Mouse (Mus musculus) cerebral cortex, adult 2 months (tissue): ENCODE data around the gene Nop9.

Experiments
- WGBS: fragments of 180-500 bp; shearing (Covaris S2); methylation state at CpG from one replicate; pipeline ENCODE4 v1.1.7; 2018; 5-methylcytosine and 5-hydroxymethylcytosine counted together

Gene Nop9

GRCm38 (mm10) chr14:55730116-55730515 lies 15.4 kb upstream of the Nop9 start:
- WGBS, result 50% methylated on average over 7 of the region's 7 CpGs

- 36% methylated on average over 7 of the region's 7 CpGs for WGBS
These were observed 14.9 kb upstream of the Nop9 start for GRCm38 (mm10) chr14:55730531-55731032.

DNA sequence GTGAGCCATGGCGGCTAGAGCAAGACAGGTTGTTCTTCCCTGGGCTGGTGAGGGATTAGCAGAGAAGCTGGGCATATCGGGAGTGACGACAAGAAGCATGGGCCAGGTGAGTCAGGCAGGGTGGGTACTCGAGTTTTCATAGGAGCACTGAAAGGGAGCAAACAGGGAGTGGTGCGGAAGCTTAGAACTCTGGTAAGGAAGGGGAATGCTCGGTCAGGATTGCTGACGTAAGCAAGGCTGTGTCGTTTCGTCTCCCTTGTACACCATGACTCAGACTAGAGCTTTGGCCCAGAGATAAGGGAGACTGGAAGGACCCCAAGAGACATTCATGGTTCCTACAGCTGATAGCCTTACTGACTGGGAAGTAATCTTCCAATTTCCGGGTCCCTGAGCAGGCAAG lies 11.6 kb upstream of the Nop9 start:
- WGBS, result 81% methylated on average over 10 of the region's 10 CpGs

- WGBS, result 81% methylated on average over 7 of the region's 7 CpGs
These were observed 10.6 kb upstream of the Nop9 start for GRCm38 (mm10) chr14:55734869-55735268.

- WGBS, result 77% methylated on average over 3 of the region's 3 CpGs
These were observed 10.2 kb upstream of the Nop9 start for GRCm38 (mm10) chr14:55735334-55735733.

DNA sequence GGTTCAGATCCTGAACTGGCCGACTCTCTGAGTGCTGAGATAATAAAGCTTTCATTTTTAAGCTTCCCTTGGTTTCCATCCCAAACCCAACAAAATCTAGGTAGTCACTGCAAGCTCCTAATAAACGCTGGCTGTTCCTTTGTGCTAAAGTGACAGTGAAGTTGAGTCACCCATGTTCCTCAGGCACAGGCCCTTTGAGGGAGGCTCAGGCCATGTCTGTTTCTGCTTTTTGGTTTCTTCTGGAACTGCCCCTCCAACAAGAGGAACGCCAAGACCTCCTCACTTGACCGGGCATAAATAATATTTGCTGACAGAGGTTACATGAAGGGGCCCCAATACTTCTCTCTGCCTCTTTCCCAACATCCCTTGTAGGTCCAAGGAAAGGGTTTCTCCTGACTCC lies 9.7 kb upstream of the Nop9 start:
- 81% methylated on average over 4 of the region's 4 CpGs for WGBS

DNA sequence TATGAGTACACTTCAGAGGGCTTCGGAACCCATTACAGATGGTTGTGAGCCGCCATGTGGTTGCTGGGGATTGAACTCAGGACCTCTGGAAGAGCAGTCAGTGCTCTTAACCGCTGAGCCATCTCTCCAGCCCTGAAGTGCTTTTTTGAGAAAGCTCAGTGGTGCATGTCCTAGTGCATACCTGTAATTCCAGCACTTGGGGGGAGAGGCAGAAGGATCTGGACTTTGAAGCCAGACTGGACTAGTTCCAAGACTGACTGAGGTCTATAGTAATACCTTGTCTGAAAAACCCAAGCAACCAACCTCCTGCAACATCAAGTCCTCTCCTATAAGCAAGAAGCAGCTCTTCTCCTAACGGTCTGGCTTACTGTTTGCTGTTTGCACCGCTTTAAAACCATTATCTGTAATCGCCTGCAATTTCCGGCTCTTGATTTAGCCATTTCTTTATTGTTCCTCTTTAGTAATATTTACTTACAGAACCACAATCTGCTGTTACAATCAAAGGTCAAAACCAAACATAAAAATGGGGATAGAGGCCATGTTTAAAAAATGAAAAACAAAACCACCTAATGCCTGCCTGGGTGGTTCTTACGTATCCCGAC lies 8.3 kb upstream of the Nop9 start:
- 92% methylated on average over 9 of the region's 9 CpGs for WGBS

- 14% methylated on average over 10 of the region's 10 CpGs for WGBS
These were observed 1.8 kb upstream of the Nop9 start for GRCm38 (mm10) chr14:55743711-55744110.

DNA sequence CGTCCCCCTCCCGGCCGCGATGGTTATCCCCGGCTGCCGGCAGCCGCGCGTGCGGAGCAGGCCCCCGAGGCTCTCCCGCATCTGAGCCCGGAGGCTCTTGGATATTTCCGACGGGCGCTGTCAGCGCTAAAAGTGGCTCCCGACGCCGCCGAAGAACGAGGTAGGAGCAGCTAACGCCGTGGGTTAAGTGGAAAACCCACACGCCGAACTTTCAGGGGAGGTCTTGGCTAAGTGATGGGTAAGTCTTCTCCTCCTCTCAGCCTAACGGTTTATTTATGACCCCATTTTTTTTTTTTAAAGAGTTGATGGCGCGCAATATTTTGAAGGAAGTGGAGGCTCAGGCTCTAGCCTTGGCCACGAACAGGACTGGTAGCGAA lies 356 bp downstream of the Nop9 start:
- WGBS, result under 1% methylated on average over 31 of the region's 31 CpGs

DNA sequence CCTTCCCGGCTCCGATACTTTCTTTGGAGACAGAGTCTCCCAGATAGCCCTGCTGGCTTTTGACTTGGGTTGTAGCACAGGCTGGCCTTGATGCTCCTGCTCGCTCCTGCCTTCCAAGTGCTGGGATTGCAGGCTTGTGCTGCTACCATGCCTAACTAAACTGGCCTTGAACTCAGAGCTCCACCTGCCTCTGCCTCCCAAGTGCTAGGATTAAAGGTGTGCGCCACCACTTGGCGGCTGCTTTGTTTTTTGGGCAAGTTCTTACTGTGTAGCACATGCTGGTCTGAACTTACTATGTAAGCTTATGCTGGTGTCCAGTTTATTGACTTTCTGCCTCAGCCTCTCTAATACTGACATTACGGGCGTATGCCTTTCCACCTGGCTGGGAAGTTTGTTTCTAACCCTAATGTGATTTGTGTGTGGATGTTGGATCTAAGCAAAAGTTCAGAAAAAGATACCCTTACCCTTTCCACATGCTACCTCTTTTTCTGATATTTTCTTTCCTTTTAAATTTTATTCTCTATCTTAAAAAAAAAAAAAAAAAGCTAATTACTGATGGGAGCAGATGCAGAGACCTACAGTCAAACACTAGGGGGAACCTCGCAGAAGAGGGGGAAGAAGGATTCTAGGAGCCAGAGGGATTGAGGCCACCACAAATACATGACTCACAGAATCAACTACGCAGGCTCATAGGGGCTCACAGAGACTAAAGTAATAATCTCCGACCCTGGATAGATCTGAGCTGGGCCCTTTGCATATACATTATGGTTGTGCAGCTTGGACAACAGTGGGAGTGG lies 1.8 kb downstream of the Nop9 start:
- 83% methylated on average over 10 of the region's 10 CpGs for WGBS

GRCm38 (mm10) chr14:55757566-55757965 lies 12.1 kb downstream of the Nop9 start:
- WGBS, result 86% methylated on average over 6 of the region's 6 CpGs

GRCm38 (mm10) chr14:55758363-55758784 lies 12.9 kb downstream of the Nop9 start, which contains the start of gene Cideb:
TSS of gene Cideb (minus strand) at chr14:55758458.
- 21% methylated on average over 8 of the region's 8 CpGs for WGBS

DNA sequence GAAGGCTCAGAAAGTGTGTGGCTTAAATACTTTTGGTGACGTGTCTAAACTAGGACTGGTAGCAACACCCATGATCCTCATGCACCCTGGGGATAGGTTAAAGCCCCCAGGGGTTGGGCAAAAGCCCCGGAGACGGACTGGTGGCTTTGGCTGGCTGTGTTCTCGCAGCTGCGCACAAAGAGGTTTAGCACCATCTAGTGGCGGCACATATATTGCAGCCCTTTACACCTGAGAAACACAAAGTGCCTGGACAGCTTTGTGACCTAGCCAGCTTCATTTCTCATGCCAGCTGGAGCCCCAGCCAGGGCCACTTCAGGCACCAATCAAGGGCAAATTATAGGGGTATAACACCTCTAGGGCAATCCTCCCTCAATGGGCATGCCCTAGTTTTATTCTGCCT lies 14.7 kb downstream of the Nop9 start:
- 1% methylated on average over 6 of the region's 6 CpGs for WGBS

DNA sequence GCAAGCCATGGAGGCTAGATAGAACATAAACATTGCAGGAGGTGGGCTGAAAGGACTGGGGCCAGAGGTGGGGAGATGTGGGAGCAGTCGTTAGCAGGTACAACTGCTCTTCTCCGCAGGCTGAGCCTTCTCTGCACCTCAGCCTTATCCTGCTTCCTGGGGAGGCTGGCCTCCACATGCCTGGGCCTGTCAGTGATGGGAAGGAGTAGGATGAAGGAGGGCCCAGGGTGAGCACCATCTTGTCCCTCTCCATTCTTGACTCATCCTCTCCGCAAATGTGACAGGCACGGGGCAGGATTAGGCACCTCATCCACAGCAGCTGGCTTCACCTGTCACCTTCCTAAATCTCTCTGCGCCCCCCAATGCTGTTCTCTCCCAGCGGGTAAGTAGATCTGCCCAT lies 15.7 kb downstream of the Nop9 start, which contains the start of gene Ltb4r2:
Gene Ltb4r2, plus strand, starts transcription at position 266 of the 400 bp plus-strand sequence.
- 90% methylated on average over 6 of the region's 6 CpGs for WGBS

DNA sequence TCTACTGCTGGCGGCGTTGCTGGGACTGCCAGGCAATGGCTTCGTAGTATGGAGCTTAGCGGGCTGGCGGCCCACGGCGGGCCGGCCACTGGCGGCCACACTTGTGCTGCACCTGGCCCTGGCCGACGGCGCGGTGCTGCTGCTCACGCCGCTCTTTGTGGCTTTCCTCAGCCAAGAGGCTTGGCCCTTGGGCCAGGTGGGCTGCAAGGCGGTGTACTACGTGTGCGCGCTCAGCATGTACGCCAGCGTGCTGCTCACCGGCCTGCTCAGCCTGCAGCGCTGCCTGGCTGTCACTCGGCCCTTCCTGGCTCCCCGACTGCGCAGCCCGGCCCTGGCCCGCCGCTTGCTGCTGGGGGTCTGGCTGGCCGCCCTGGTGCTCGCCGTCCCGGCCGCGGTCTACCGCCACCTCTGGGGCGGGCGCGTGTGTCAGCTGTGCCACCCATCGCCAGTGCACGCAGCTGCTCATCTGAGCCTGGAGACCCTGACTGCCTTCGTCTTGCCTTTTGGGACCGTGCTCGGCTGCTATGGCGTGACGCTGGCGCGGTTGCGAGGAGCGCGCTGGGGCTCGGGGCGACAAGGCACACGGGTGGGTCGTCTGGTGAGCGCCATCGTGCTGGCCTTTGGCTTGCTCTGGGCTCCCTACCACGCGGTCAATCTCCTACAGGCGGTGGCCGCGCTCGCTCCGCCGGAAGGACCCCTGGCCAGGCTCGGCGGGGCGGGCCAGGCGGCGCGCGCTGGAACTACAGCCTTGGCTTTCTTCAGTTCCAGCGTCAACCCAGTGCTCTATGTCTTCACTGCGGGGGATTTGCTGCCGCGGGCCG lies 16.7 kb downstream of the Nop9 start:
- 2% methylated on average over 77 of the region's 77 CpGs for WGBS

DNA sequence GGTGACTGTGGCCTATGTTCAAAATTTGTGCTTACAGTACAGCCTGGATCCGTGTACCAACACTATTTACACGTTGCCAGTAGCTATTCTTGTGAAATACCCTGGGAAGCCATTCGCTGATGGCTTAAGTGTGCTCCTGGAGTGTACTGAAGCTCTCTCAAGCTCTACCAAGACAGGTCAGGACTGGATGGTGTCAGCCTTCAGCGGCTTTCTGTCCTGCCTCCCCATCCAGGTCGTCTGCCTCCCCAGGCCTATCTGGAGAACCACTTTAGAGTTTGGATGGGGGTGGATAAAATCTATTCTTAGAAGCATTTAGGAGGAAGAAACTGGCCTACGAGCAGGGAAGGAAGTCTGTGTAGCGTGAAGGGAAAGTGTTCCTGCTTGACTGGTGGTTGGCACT lies 17.7 kb downstream of the Nop9 start:
- WGBS, result 41% methylated on average over 7 of the region's 7 CpGs

GRCm38 (mm10) chr14:55765696-55766095 lies 20.2 kb downstream of the Nop9 start, which contains the start of gene Ltb4r1:
TSS of gene Ltb4r1 (plus strand) at chr14:55765962.
- WGBS, result 81% methylated on average over 4 of the region's 4 CpGs

DNA sequence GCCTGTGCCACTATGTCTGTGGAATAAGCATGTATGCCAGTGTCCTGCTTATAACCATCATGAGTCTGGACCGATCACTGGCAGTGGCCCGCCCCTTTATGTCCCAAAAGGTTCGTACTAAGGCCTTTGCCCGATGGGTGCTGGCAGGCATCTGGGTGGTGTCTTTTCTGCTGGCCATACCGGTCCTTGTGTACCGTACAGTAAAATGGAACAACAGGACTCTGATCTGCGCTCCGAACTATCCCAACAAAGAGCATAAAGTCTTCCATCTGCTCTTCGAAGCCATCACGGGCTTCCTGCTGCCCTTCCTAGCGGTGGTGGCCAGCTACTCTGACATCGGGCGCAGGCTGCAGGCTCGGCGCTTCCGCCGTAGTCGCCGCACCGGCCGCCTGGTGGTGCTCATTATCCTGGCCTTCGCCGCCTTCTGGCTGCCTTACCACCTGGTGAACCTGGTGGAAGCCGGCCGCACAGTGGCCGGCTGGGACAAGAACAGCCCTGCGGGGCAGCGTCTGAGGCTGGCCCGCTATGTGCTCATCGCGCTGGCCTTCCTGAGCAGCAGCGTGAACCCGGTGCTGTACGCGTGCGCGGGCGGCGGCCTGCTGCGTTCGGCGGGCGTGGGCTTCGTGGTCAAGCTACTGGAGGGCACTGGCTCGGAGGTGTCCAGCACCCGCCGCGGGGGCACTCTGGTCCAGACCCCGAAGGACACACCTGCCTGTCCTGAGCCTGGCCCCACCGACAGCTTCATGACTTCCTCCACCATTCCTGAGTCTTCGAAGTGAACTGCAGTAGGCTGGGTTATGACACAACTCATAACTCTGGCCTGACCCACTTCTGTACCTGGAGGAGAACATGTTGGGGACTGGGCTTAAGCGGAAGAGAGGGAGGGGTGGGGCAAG lies 22.3 kb downstream of the Nop9 start:
- 11% methylated on average over 52 of the region's 52 CpGs for WGBS

DNA sequence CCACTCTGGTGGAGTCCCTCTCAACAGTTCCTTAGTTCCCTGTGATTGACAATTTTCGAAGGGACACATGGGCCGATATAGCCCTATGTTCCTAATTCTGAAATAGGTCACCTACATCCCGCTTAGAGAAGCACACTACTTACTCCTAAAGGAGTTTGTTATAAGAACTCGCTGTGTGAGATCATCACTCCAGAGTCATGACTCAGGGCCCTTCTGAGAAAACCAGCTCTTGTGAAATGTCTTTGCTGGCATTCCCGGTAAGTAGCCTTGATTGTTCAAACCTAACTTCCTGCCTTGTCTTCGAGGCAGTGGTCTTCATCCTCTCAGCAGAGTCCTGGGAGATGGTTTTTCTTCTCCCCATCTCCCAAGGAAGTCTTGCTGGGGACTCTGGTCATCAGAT lies 23.1 kb downstream of the Nop9 start:
- WGBS, result 85% methylated on average over 6 of the region's 6 CpGs

- WGBS, result 90% methylated on average over 16 of the region's 16 CpGs
These were observed 23.7 kb downstream of the Nop9 start for GRCm38 (mm10) chr14:55769087-55769703.

GRCm38 (mm10) chr14:55776711-55777110 lies 31.2 kb downstream of the Nop9 start:
- 80% methylated on average over 7 of the region's 7 CpGs for WGBS
